Mouse (Mus musculus) skeletal muscle tissue, adult 2 months (tissue): Measurements from ENCODE around the gene Phactr3.

Source experiments
- DNase-seq: peaks from one replicate; pipeline ENCODE4 v3.0.0-alpha.2; 2012; ENCODE audit warnings: low read depth, low spot score

The Phactr3 gene

GRCm38 (mm10) chr2:178193445-178193844, 74.7 kb downstream of the Phactr3 start:
- no peak for DNase-seq

- DNase-seq: no peak
Observed at GRCm38 (mm10) chr2:178194908-178195307, 76.1 kb downstream of the Phactr3 start.

GRCm38 (mm10) chr2:178196038-178196437, 77.3 kb downstream of the Phactr3 start:
- DNase-seq: no peak

- no peak for DNase-seq
Observed at GRCm38 (mm10) chr2:178197542-178197941, 78.8 kb downstream of the Phactr3 start.

GRCm38 (mm10) chr2:178204455-178204854, 85.7 kb downstream of the Phactr3 start:
- DNase-seq: no peak

GRCm38 (mm10) chr2:178208186-178208600, 89.4 kb downstream of the Phactr3 start:
- DNase-seq: no peak

GRCm38 (mm10) chr2:178213826-178214225, 95.1 kb downstream of the Phactr3 start:
- DNase-seq: no peak

GRCm38 (mm10) chr2:178214531-178214930, 95.8 kb downstream of the Phactr3 start:
- DNase-seq: no peak

GRCm38 (mm10) chr2:178218461-178218860, 99.7 kb downstream of the Phactr3 start:
- no peak for DNase-seq

GRCm38 (mm10) chr2:178219454-178220147, 100.8 kb downstream of the Phactr3 start:
- no peak for DNase-seq

- no peak for DNase-seq
Observed at GRCm38 (mm10) chr2:178220148-178220717, 101.5 kb downstream of the Phactr3 start.

GRCm38 (mm10) chr2:178221003-178221402, 102.2 kb downstream of the Phactr3 start:
- no peak for DNase-seq

- no peak for DNase-seq
Observed at GRCm38 (mm10) chr2:178229231-178229630, 110.5 kb downstream of the Phactr3 start.

- no peak for DNase-seq
Observed at GRCm38 (mm10) chr2:178233487-178233886, 114.7 kb downstream of the Phactr3 start.

GRCm38 (mm10) chr2:178237056-178237455, 118.3 kb downstream of the Phactr3 start:
- DNase-seq: no peak

- DNase-seq: no peak
Observed at GRCm38 (mm10) chr2:178238503-178238902, 119.7 kb downstream of the Phactr3 start.

- no peak for DNase-seq
Observed at GRCm38 (mm10) chr2:178240886-178241285, 122.1 kb downstream of the Phactr3 start.

- DNase-seq: no peak
Observed at GRCm38 (mm10) chr2:178241374-178241773, 122.6 kb downstream of the Phactr3 start.

- no peak for DNase-seq
Observed at GRCm38 (mm10) chr2:178242996-178243395, 124.2 kb downstream of the Phactr3 start.

- DNase-seq: no peak
Observed at GRCm38 (mm10) chr2:178244866-178245265, 126.1 kb downstream of the Phactr3 start.

- no peak for DNase-seq
Observed at GRCm38 (mm10) chr2:178245841-178246240, 127.1 kb downstream of the Phactr3 start.

- DNase-seq: no peak
Observed at GRCm38 (mm10) chr2:178246767-178247166, 128.0 kb downstream of the Phactr3 start.

- no peak for DNase-seq
Observed at GRCm38 (mm10) chr2:178247274-178247673, 128.5 kb downstream of the Phactr3 start.
